Mouse (Mus musculus): ENCODE data around the gene Uso1.

Uso1 gene

GRCm38 (mm10) chr5:92196895-92197811 is 59.4 kb downstream of the Uso1 start:
- DNase-seq (ENCODE audit: low spot score): no peak

- DNase-seq (ENCODE audit: low spot score): no peak
Measured at GRCm38 (mm10) chr5:92198266-92198665, 60.5 kb downstream of the Uso1 start.

- DNase-seq (ENCODE audit: low spot score): no peak
Measured at GRCm38 (mm10) chr5:92204162-92205036, 66.7 kb downstream of the Uso1 start.

- no peak for DNase-seq (ENCODE audit: low spot score)
Measured at GRCm38 (mm10) chr5:92205184-92205583, 67.4 kb downstream of the Uso1 start.

GRCm38 (mm10) chr5:92205706-92206105 is 68.0 kb downstream of the Uso1 start:
- no peak for DNase-seq (ENCODE audit: low spot score)

- no peak for DNase-seq (ENCODE audit: low spot score)
Measured at GRCm38 (mm10) chr5:92206121-92206520, 68.4 kb downstream of the Uso1 start.

- DNase-seq (ENCODE audit: low spot score): no peak
Measured at GRCm38 (mm10) chr5:92210205-92210604, 72.5 kb downstream of the Uso1 start.

GRCm38 (mm10) chr5:92212231-92212630 is 74.5 kb downstream of the Uso1 start:
- DNase-seq (ENCODE audit: low spot score): no peak

- no peak for DNase-seq (ENCODE audit: low spot score)
Measured at GRCm38 (mm10) chr5:92215308-92215707, 77.6 kb downstream of the Uso1 start, which contains the start of gene U90926. TSS of gene U90926 (minus strand) at chr5:92215408.

- DNase-seq (ENCODE audit: low spot score): no peak
Measured at GRCm38 (mm10) chr5:92218915-92219793, 81.4 kb downstream of the Uso1 start.

- DNase-seq (ENCODE audit: low spot score): no peak
Measured at GRCm38 (mm10) chr5:92219826-92220225, 82.1 kb downstream of the Uso1 start.

GRCm38 (mm10) chr5:92220287-92220902 is 82.7 kb downstream of the Uso1 start:
- DNase-seq (ENCODE audit: low spot score): no peak

- DNase-seq (ENCODE audit: low spot score): no peak
Measured at GRCm38 (mm10) chr5:92227782-92228181, 90.0 kb downstream of the Uso1 start.

- DNase-seq (ENCODE audit: low spot score): no peak
Measured at GRCm38 (mm10) chr5:92228776-92229175, 91.0 kb downstream of the Uso1 start.

- no peak for DNase-seq (ENCODE audit: low spot score)
Measured at GRCm38 (mm10) chr5:92229514-92229913, 91.8 kb downstream of the Uso1 start.

GRCm38 (mm10) chr5:92230306-92230705 is 92.6 kb downstream of the Uso1 start:
- no peak for DNase-seq (ENCODE audit: low spot score)

- no peak for DNase-seq (ENCODE audit: low spot score)
Measured at GRCm38 (mm10) chr5:92231836-92232235, 94.1 kb downstream of the Uso1 start.

GRCm38 (mm10) chr5:92233366-92233765 is 95.6 kb downstream of the Uso1 start:
- DNase-seq (ENCODE audit: low spot score): no peak

- DNase-seq (ENCODE audit: low spot score): no peak
Measured at GRCm38 (mm10) chr5:92234939-92235557, 97.3 kb downstream of the Uso1 start.

- DNase-seq (ENCODE audit: low spot score): peak; percentile 42
Measured at GRCm38 (mm10) chr5:92239333-92240232, 101.8 kb downstream of the Uso1 start.

All from left cerebral cortex, adult 11 months (tissue).